Mouse (Mus musculus) left cerebral cortex, adult 9 months (tissue): ENCODE measurements around the gene Gpsm2.

ENCODE experiments used
- DNase-seq, 2 experiments: peaks; one replicate each; pipeline ENCODE4 v3.0.0; 2022; ENCODE audit warnings: low spot score in 2 of 2

Gpsm2 gene

GRCm38 (mm10) chr3:108722036-108722872 is at the start of gene Gpsm2:
Gpsm2 (minus strand) TSS chr3:108722309.
- peak; percentile 86 to 95 for DNase-seq

- DNase-seq = peak; percentile 51 to 84
Observed at GRCm38 (mm10) chr3:108770725-108771368, 48.7 kb upstream of the Gpsm2 start.

GRCm38 (mm10) chr3:108769547-108769946 is 47.4 kb upstream of the Gpsm2 start:
- DNase-seq = no peak

GRCm38 (mm10) chr3:108767416-108767815 is 45.3 kb upstream of the Gpsm2 start:
- no peak for DNase-seq

- no peak for DNase-seq
Observed at GRCm38 (mm10) chr3:108766943-108767342, 44.8 kb upstream of the Gpsm2 start.

GRCm38 (mm10) chr3:108765476-108765875 is 43.4 kb upstream of the Gpsm2 start:
- DNase-seq = no peak

GRCm38 (mm10) chr3:108764976-108765375 is 42.9 kb upstream of the Gpsm2 start:
- DNase-seq = no peak

GRCm38 (mm10) chr3:108763691-108764090 is 41.6 kb upstream of the Gpsm2 start:
- DNase-seq = no peak

GRCm38 (mm10) chr3:108762597-108763111 is 40.5 kb upstream of the Gpsm2 start:
- DNase-seq = peak in 1 of 2 experiments; percentile 64

GRCm38 (mm10) chr3:108759566-108760420 is 37.7 kb upstream of the Gpsm2 start:
- no peak for DNase-seq

- no peak for DNase-seq
Observed at GRCm38 (mm10) chr3:108757570-108757969, 35.5 kb upstream of the Gpsm2 start.

GRCm38 (mm10) chr3:108756131-108756530 is 34.0 kb upstream of the Gpsm2 start:
- no peak for DNase-seq

- DNase-seq = no peak
Observed at GRCm38 (mm10) chr3:108755542-108755941, 33.4 kb upstream of the Gpsm2 start.

- no peak for DNase-seq
Observed at GRCm38 (mm10) chr3:108754541-108754940, 32.4 kb upstream of the Gpsm2 start.

- no peak for DNase-seq
Observed at GRCm38 (mm10) chr3:108751691-108752090, 29.6 kb upstream of the Gpsm2 start.

- DNase-seq = no peak
Observed at GRCm38 (mm10) chr3:108751061-108751460, 29.0 kb upstream of the Gpsm2 start.

- no peak for DNase-seq
Observed at GRCm38 (mm10) chr3:108744060-108744459, 22.0 kb upstream of the Gpsm2 start.

GRCm38 (mm10) chr3:108739045-108739708 is 17.1 kb upstream of the Gpsm2 start, which contains the start of gene Aknad1:
Aknad1 (plus strand) TSS chr3:108739658.
- no peak for DNase-seq

- DNase-seq = no peak
Observed at GRCm38 (mm10) chr3:108737761-108738160, 15.7 kb upstream of the Gpsm2 start.

- no peak for DNase-seq
Observed at GRCm38 (mm10) chr3:108730316-108730715, 8.2 kb upstream of the Gpsm2 start.

- DNase-seq = no peak
Observed at GRCm38 (mm10) chr3:108727776-108728175, 5.7 kb upstream of the Gpsm2 start.
